Mouse (Mus musculus) limb, embryonic 14.5 days (tissue): Measurements from ENCODE around the gene Canx. TPM values are rescaled to one million over a fixed set of nuclear protein-coding genes. Genes with fewer than 3 reads are reported as not detected.

Experiments
- ATAC-seq: fragments of 200-750 bp; cut with Nextera tagmentation; 2 replicates; pipeline ENCODE4 v1.8.0; 2017; ENCODE audit warnings: low read depth, moderate number of reproducible peaks, moderate TSS enrichment; ENCODE audit not compliant: low FRiP score
- DNase-seq: peaks from one replicate; pipeline ENCODE4 v3.0.0-alpha.2; 2015; ENCODE audit warnings: low spot score
- H3K27ac ChIP-seq: fragments of 300-500 bp; sonication (generic); replicated peaks from 2 replicates; pipeline ENCODE4 v1.5.1; 2014; ENCODE audit warnings: low read depth, mild to moderate bottlenecking, low read length, moderate library complexity, mixed read lengths
- H3K27me3 ChIP-seq: fragments of 300-500 bp; sonication (generic); 2 replicates; pipeline ENCODE4 v1.6.1; 2014; ENCODE audit warnings: low read length, mixed read lengths; ENCODE audit not compliant: control insufficient read depth, insufficient read depth
- H3K36me3 ChIP-seq: fragments of 300-500 bp; sonication (generic); 2 replicates; pipeline ENCODE4 v1.6.1; 2014; ENCODE audit warnings: mild to moderate bottlenecking, low read length, moderate library complexity, mixed read lengths; ENCODE audit not compliant: control insufficient read depth, insufficient read depth
- H3K4me1 ChIP-seq: fragments of 300-500 bp; sonication (generic); 2 replicates; pipeline ENCODE4 v1.6.1; 2014; ENCODE audit warnings: antibody characterized with exemption, low read length, mixed read lengths; ENCODE audit not compliant: control insufficient read depth, insufficient read depth
- H3K4me2 ChIP-seq: fragments of 300-500 bp; sonication (generic); replicated peaks from 2 replicates; pipeline ENCODE4 v1.6.1; 2014; ENCODE audit warnings: low read depth, mild to moderate bottlenecking, low read length, moderate library complexity; ENCODE audit not compliant: severe bottlenecking
- H3K4me3 ChIP-seq: fragments of 300-500 bp; sonication (generic); replicated peaks from 2 replicates; pipeline ENCODE4 v1.5.1; 2014; ENCODE audit warnings: low read length
- H3K9ac ChIP-seq: fragments of 300-500 bp; sonication (generic); 2 replicates; pipeline ENCODE4 v1.6.1; 2014; ENCODE audit warnings: mild to moderate bottlenecking, low read depth, low read length, moderate library complexity; ENCODE audit not compliant: severe bottlenecking
- H3K9me3 ChIP-seq: fragments of 300-500 bp; sonication (generic); 2 replicates; pipeline ENCODE4 v1.6.1; 2016; ENCODE audit warnings: low read length; ENCODE audit not compliant: control insufficient read depth
- POLR2A ChIP-seq: fragments of 200-500 bp; IDR thresholded peaks from 2 replicates; pipeline ENCODE4 v1.8.0; 2012; ENCODE audit warnings: inconsistent platforms, mild to moderate bottlenecking, moderate library complexity, borderline replicate concordance; ENCODE audit not compliant: insufficient read depth, insufficient read length; ENCODE audit errors: extremely low read depth
- WGBS: fragments of 180-500 bp; shearing (Covaris S2); extraction: QIAGEN DNeasy Blood & Tissue Kit; methylation state at CpG from one replicate; pipeline ENCODE4 v1.1.7; 2014; 5-methylcytosine and 5-hydroxymethylcytosine counted together
- polyA plus RNA-seq, 2 experiments: library from polyadenylated mRNA; depleted of rRNA in 1 of 2; stranded (reverse) in 1 of 2; unstranded in 1 of 2; fragments of >200 nt; fragmentation: Nextera tagmentation in 1 of 2; extraction: Ambion mirVana in 1 of 2; gene quantifications; 2 replicates each; pipeline versions ENCODE4 v1.2.1 to v1.2.3; 2012 to 2014

Canx gene
- polyA plus RNA-seq, 2 experiments: 208 to 244 TPM

GRCm38 (mm10) chr11:50285263-50285662, 40.2 kb downstream of the Canx start:
- no peak overlapping the region for H3K27ac ChIP-seq
- 87% methylated on average over 5 of the region's 5 CpGs for WGBS
- no peak overlapping the region for H3K4me3 ChIP-seq
- H3K9me3 ChIP-seq: no peaks in the 10 kb centered on the region
- ATAC-seq: no peak
- no peak overlapping the region for H3K4me2 ChIP-seq
- H3K36me3 ChIP-seq: peaks cover 30% of the 10 kb centered on the region
- TF ChIP-seq POLR2A: no peak
- DNase-seq: no peak
- H3K4me1 ChIP-seq: peaks cover 10% of the 10 kb centered on the region; the same call in 1 of the 2 replicates
- H3K9ac ChIP-seq: no peak overlapping the region
- H3K27me3 ChIP-seq: no peaks in the 10 kb centered on the region

GRCm38 (mm10) chr11:50280053-50280452, 45.4 kb downstream of the Canx start:
- WGBS: 92% methylated on average over 1 of the region's 1 CpGs
- Histone ChIP-seq H3K36me3 (peaks cover 10% of the 10 kb centered on the region), H3K27ac (no peak overlapping the region), H3K4me1 (no peaks in the 10 kb centered on the region), H3K9ac (no peak overlapping the region), H3K27me3 (no peaks in the 10 kb centered on the region), H3K4me3 (no peak overlapping the region), H3K9me3 (no peaks in the 10 kb centered on the region), H3K4me2 (no peak overlapping the region)
- DNase-seq: no peak
- TF ChIP-seq POLR2A: no peak
- ATAC-seq: no peak

- H3K4me2 ChIP-seq: no peak overlapping the region
- H3K27me3 ChIP-seq: no peaks in the 10 kb centered on the region
- H3K4me1 ChIP-seq: no peaks in the 10 kb centered on the region
- 79% methylated on average over 4 of the region's 4 CpGs for WGBS
- H3K9me3 ChIP-seq: no peaks in the 10 kb centered on the region
- no peak overlapping the region for H3K4me3 ChIP-seq
- DNase-seq (no peak), ATAC-seq (no peak)
- no peak overlapping the region for H3K9ac ChIP-seq
- TF ChIP-seq POLR2A: no peak
- H3K36me3 ChIP-seq: peaks cover 10% of the 10 kb centered on the region
- no peak overlapping the region for H3K27ac ChIP-seq
These were observed 46.5 kb downstream of the Canx start for GRCm38 (mm10) chr11:50279005-50279404.

- H3K4me2 ChIP-seq: no peak overlapping the region
- ATAC-seq (no peak), DNase-seq (no peak)
- whole genome bisulfite sequencing: 95% methylated on average over 6 of the region's 6 CpGs
- no peaks in the 10 kb centered on the region for H3K9me3 ChIP-seq
- no peak overlapping the region for H3K27ac ChIP-seq
- H3K36me3 ChIP-seq: peaks cover 10% of the 10 kb centered on the region
- no peaks in the 10 kb centered on the region for H3K27me3 ChIP-seq
- no peak overlapping the region for H3K4me3 ChIP-seq
- H3K9ac ChIP-seq: no peak overlapping the region
- TF ChIP-seq POLR2A: no peak
- H3K4me1 ChIP-seq: no peaks in the 10 kb centered on the region
These were observed 47.8 kb downstream of the Canx start for GRCm38 (mm10) chr11:50277706-50278105.

DNA sequence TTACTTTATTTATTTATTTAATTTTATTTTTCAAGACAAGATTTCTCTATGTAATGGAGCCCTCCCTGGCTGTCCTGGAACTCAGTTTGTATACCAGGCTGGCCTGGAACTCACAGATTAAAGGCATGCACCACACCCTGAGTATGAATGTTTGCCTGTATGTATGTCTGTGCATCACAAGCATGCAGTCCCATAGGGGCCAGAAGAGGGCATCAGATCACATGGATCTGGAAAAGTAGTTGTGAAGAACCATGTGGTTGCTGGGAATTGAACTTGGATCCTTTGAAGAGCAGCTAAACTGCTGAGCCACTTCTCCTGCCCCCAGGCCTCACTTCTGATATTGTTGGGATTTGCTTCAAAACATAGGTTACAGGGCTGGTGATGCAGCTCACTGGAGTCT, 48.4 kb downstream of the Canx start:
- TF ChIP-seq POLR2A: no peak

GRCm38 (mm10) chr11:50275568-50276151, 49.8 kb downstream of the Canx start:
- TF ChIP-seq POLR2A: no peak
- no peaks in the 10 kb centered on the region for H3K9me3 ChIP-seq
- H3K9ac ChIP-seq: no peak overlapping the region
- no peak overlapping the region for H3K4me3 ChIP-seq
- ATAC-seq (no peak), DNase-seq (no peak)
- WGBS: 85% methylated on average over 5 of the region's 5 CpGs
- no peaks in the 10 kb centered on the region for H3K27me3 ChIP-seq
- no peaks in the 10 kb centered on the region for H3K4me1 ChIP-seq
- no peak overlapping the region for H3K4me2 ChIP-seq
- H3K27ac ChIP-seq: no peak overlapping the region
- H3K36me3 ChIP-seq: peaks cover 1% of the 10 kb centered on the region

More for the DNA sequence above, 48.4 kb downstream of the Canx start:
- H3K36me3 ChIP-seq: peaks cover 10% of the 10 kb centered on the region
- H3K27ac ChIP-seq: no peak overlapping the region
- DNase-seq (no peak), ATAC-seq (no peak)
- no peak overlapping the region for H3K9ac ChIP-seq
- no peaks in the 10 kb centered on the region for H3K9me3 ChIP-seq
- H3K27me3 ChIP-seq: no peaks in the 10 kb centered on the region
- no peak overlapping the region for H3K4me2 ChIP-seq
- H3K4me3 ChIP-seq: no peak overlapping the region
- H3K4me1 ChIP-seq: no peaks in the 10 kb centered on the region
